Mouse (Mus musculus) kidney, postnatal 0 days (tissue): Measurements from ENCODE around the gene Ttll9. TPM values are rescaled to one million over a fixed set of nuclear protein-coding genes. Genes with fewer than 3 reads are reported as not detected.
A peak's percentile ranks its signal among the peaks of the same experiment; 100 is the strongest.

Experiments used
- ATAC-seq: fragments of 200-750 bp; cut with Nextera tagmentation; replicated peaks from 2 replicates; pipeline ENCODE4 v1.8.0; 2017; ENCODE audit warnings: low read depth, moderate number of reproducible peaks, moderate TSS enrichment, moderate library complexity; ENCODE audit not compliant: low FRiP score
- DNase-seq: peaks from one replicate; pipeline ENCODE4 v3.0.0-alpha.2; 2016; ENCODE audit warnings: low spot score
- H3K27ac ChIP-seq: fragments of 300-500 bp; sonication (generic); 2 replicates; pipeline ENCODE4 v1.5.1; 2014; ENCODE audit warnings: mild to moderate bottlenecking
- H3K27me3 ChIP-seq: fragments of 300-500 bp; sonication (generic); 2 replicates; pipeline ENCODE4 v1.6.1; 2014; ENCODE audit warnings: low read length, mixed read lengths; ENCODE audit not compliant: insufficient read depth
- H3K36me3 ChIP-seq: fragments of 300-500 bp; sonication (generic); 2 replicates; pipeline ENCODE4 v1.6.1; 2014; ENCODE audit warnings: low read length, mixed read lengths; ENCODE audit not compliant: insufficient read depth
- H3K4me1 ChIP-seq: fragments of 300-500 bp; sonication (generic); replicated peaks from 2 replicates; pipeline ENCODE4 v1.6.1; 2014; ENCODE audit warnings: antibody characterized with exemption, low read length, mixed read lengths; ENCODE audit not compliant: insufficient read depth
- H3K4me2 ChIP-seq: fragments of 300-500 bp; sonication (generic); 2 replicates; pipeline ENCODE4 v1.6.1; 2014; ENCODE audit warnings: mild to moderate bottlenecking, low read length, moderate library complexity, mixed read lengths
- H3K4me3 ChIP-seq: fragments of 300-500 bp; sonication (generic); replicated peaks from 2 replicates; pipeline ENCODE4 v1.5.1; 2014; ENCODE audit warnings: low read depth, low read length
- H3K9ac ChIP-seq: fragments of 300-500 bp; sonication (generic); 2 replicates; pipeline ENCODE4 v1.6.1; 2014; ENCODE audit warnings: low read depth, low read length
- H3K9me3 ChIP-seq: fragments of 300-500 bp; sonication (generic); replicated peaks from 2 replicates; pipeline ENCODE4 v1.6.1; 2016; ENCODE audit warnings: low read length, inconsistent platforms, mixed read lengths
- CTCF ChIP-seq: IDR thresholded peaks from 2 replicates; pipeline ENCODE4 v1.5.1; 2016; ENCODE audit warnings: antibody characterized with exemption, low read depth, mild to moderate bottlenecking, moderate library complexity
- WGBS: fragments of 180-500 bp; shearing (Covaris S2); extraction: QIAGEN DNeasy Blood & Tissue Kit; methylation state at CpG from one replicate; pipeline ENCODE4 v1.1.7; 2014; 5-methylcytosine and 5-hydroxymethylcytosine counted together
- polyA plus RNA-seq: library from polyadenylated mRNA; unstranded; fragments of >200 nt; fragmentation: Nextera tagmentation; extraction: Ambion mirVana; gene quantifications from 2 replicates; pipeline ENCODE4 v1.2.1, GENCODE M21; 2015

The Ttll9 gene
- polyA plus RNA-seq = 0.64 and 0.75 TPM in 2 replicates

DNA sequence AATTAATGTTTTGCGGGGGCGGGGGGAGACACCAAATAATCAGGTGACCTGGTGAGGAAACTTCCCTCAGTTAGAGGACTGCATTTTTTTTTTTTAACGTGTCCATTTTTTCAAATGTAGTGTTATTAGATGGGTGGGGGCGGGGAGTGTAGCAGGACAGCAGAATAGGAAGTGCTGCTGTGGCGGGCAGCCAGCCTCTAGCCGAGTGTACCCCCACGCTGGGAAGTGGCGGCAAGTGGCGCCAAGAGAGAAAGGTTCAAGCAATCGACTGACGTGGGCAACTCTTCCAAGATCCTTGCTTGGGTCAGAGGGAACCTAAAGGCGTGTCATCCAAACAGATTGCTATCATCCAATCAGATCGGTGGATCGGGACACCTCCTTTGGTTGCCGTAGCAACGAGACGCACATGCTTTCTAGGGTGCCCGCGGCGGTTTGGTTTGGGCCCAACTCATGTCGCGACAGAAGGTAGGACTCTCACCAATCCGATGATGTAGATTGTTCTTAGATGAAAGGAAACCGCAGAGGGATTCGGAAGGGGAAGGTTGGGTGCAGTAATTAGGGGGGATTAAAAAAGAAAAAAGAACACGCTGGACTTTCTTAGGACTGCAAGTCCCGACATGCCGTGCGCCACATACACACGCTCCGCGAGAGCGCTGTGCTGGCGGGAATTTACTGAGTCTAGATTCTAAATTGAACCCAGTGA, at the start of gene Ttll9:
TSS of gene Ttll9 (plus strand) at position 395 of the 703 bp plus-strand sequence.
- peak; percentile 92 for ATAC-seq
- H3K36me3 ChIP-seq = no peaks in the 10 kb centered on the region
- H3K9ac ChIP-seq = peak within 1 kb of the TSS; percentile 49; the same call in 1 of the 2 replicates
- no peaks in the 10 kb centered on the region for H3K4me1 ChIP-seq
- WGBS = 3% methylated on average over 34 of the region's 34 CpGs
- peak; percentile 91 for DNase-seq
- TF ChIP-seq CTCF = no peak
- peak within 1 kb of the TSS; percentile 51 for H3K4me3 ChIP-seq
- H3K27ac ChIP-seq = no peak within 1 kb of the TSS
- peak within 1 kb of the TSS; percentile 57 for H3K4me2 ChIP-seq
- H3K9me3 ChIP-seq = no peaks in the 10 kb centered on the region
- no peaks in the 10 kb centered on the region for H3K27me3 ChIP-seq

DNA sequence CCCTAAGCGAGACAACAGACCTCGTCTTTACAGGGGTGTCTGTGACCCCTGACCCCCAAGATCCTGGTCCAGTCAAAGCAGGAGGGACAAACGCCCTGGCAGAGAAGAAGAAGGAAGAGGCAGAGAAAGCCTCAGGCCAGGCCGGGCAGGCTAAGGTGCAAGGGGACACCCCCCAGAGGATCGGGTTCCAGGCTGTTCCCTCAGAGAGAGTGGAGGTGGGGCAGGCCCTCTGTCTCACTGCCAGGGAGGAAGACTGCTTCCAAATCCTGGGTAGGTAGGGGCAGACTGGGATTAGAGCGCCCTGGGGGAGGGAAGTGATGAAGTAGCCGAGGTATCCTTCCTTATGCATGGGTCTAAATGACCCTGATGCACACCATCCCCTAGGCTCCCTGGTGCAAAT, 48.8 kb upstream of the Ttll9 start:
- 23% methylated on average over 7 of the region's 7 CpGs for WGBS
- no peaks in the 10 kb centered on the region for H3K27me3 ChIP-seq
- no peak for DNase-seq

GRCm38 (mm10) chr2:152914310-152915120, 47.8 kb upstream of the Ttll9 start:
- Histone ChIP-seq H3K4me1 (peaks cover 3% of the 10 kb centered on the region; the same call in 1 of the 2 replicates), H3K9me3 (no peaks in the 10 kb centered on the region), H3K4me3 (0 out of 2 replicates have a peak overlapping the region, but pooled peaks have one; percentile 5), H3K4me2 (peak overlapping the region; percentile 43), H3K9ac (no peak overlapping the region), H3K27ac (no peak overlapping the region), H3K27me3 (no peaks in the 10 kb centered on the region), H3K36me3 (no peaks in the 10 kb centered on the region)
- ATAC-seq (peak; percentile 71), DNase-seq (peak; percentile 92)
- WGBS = 3% methylated on average over 18 of the region's 18 CpGs
- TF ChIP-seq CTCF = peak; percentile 97

More for the DNA sequence above, 48.8 kb upstream of the Ttll9 start:
- Histone ChIP-seq H3K27ac (no peak overlapping the region), H3K4me2 (no peak overlapping the region), H3K9ac (no peak overlapping the region), H3K4me3 (no peak overlapping the region), H3K36me3 (no peaks in the 10 kb centered on the region), H3K4me1 (peaks cover 3% of the 10 kb centered on the region; the same call in 1 of the 2 replicates), H3K9me3 (no peaks in the 10 kb centered on the region)
- ATAC-seq = no peak
- no peak for TF ChIP-seq CTCF

- DNase-seq (no peak), ATAC-seq (no peak)
- Histone ChIP-seq H3K9me3 (no peaks in the 10 kb centered on the region), H3K9ac (no peak overlapping the region), H3K27me3 (no peaks in the 10 kb centered on the region), H3K4me1 (peaks cover 3% of the 10 kb centered on the region; the same call in 1 of the 2 replicates), H3K4me2 (no peak overlapping the region), H3K36me3 (no peaks in the 10 kb centered on the region), H3K4me3 (no peak overlapping the region), H3K27ac (no peak overlapping the region)
- TF ChIP-seq CTCF = no peak
- 59% methylated on average over 4 of the region's 4 CpGs for WGBS
Measured at GRCm38 (mm10) chr2:152915453-152915852, 46.8 kb upstream of the Ttll9 start.

DNA sequence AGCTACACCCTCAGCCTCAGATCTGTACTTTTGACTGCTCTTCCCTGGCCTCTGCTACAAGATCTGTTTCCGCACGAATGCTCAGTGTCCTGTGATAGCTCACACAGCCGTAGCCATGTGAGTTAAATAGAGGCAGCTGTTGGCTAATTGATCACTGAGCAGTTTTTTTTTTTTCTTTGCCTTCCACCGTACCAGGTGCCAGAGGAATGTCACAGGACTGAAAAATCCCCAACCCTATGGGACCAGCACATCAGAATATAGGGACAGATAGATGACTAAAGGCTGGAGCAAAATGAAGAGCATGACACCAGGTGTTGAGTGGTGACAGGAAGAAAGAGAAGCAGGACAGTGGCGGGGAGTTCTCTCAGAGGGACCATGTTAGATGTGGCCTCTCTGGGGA, 46.2 kb upstream of the Ttll9 start:
- DNase-seq = no peak

GRCm38 (mm10) chr2:152917671-152918070, 44.6 kb upstream of the Ttll9 start:
- no peak overlapping the region for H3K4me2 ChIP-seq
- no peak for ATAC-seq
- no peaks in the 10 kb centered on the region for H3K36me3 ChIP-seq
- no peaks in the 10 kb centered on the region for H3K27me3 ChIP-seq
- no peak overlapping the region for H3K4me3 ChIP-seq
- H3K9me3 ChIP-seq = no peaks in the 10 kb centered on the region
- no peak overlapping the region for H3K9ac ChIP-seq
- no peak for TF ChIP-seq CTCF
- no peak overlapping the region for H3K27ac ChIP-seq
- H3K4me1 ChIP-seq = peaks cover 3% of the 10 kb centered on the region; the same call in 1 of the 2 replicates
- WGBS = 45% methylated on average over 9 of the region's 9 CpGs
- DNase-seq = no peak

More for the DNA sequence above, 46.2 kb upstream of the Ttll9 start:
- Histone ChIP-seq H3K4me3 (no peak overlapping the region), H3K9ac (no peak overlapping the region), H3K27ac (no peak overlapping the region), H3K4me2 (no peak overlapping the region), H3K4me1 (peaks cover 3% of the 10 kb centered on the region; the same call in 1 of the 2 replicates), H3K27me3 (no peaks in the 10 kb centered on the region), H3K36me3 (no peaks in the 10 kb centered on the region), H3K9me3 (no peaks in the 10 kb centered on the region)
- TF ChIP-seq CTCF = no peak
- ATAC-seq = no peak
- WGBS = 47% methylated on average over 5 of the region's 5 CpGs
